Mouse (Mus musculus) midbrain, embryonic 12.5 days (tissue): ENCODE measurements at regions not wholly inside any gene's neighbourhood (a gene's known extent, or its start where the extent isn't known, plus 50 kb on each side); places are given as distances from the start of the nearest gene placed in this dataset.

Source experiments
- ATAC-seq: fragments of 200-750 bp; cut with Nextera tagmentation; 2 replicates; pipeline ENCODE4 v1.8.0; 2017; ENCODE audit warnings: low read depth, moderate TSS enrichment, moderate library complexity; ENCODE audit not compliant: low FRiP score
- H3K27ac ChIP-seq: fragments of 300-500 bp; sonication (generic); replicated peaks from 2 replicates; pipeline ENCODE4 v1.5.1; 2016; ENCODE audit warnings: mild to moderate bottlenecking
- H3K27me3 ChIP-seq: fragments of 300-500 bp; sonication (generic); 2 replicates; pipeline ENCODE4 v1.6.1; 2016; ENCODE audit warnings: mild to moderate bottlenecking
- H3K36me3 ChIP-seq: fragments of 300-500 bp; sonication (generic); 2 replicates; pipeline ENCODE4 v1.6.1; 2016
- H3K4me1 ChIP-seq: fragments of 300-500 bp; sonication (generic); 2 replicates; pipeline ENCODE4 v1.6.1; 2016
- H3K4me2 ChIP-seq: fragments of 300-500 bp; sonication (generic); replicated peaks from 2 replicates; pipeline ENCODE4 v1.6.1; 2016; ENCODE audit warnings: mild to moderate bottlenecking, moderate library complexity
- H3K4me3 ChIP-seq: fragments of 300-500 bp; sonication (generic); 2 replicates; pipeline ENCODE4 v1.5.1; 2016; ENCODE audit warnings: mild to moderate bottlenecking
- H3K9ac ChIP-seq: fragments of 300-500 bp; sonication (generic); replicated peaks from 2 replicates; pipeline ENCODE4 v1.6.1; 2016; ENCODE audit warnings: mild to moderate bottlenecking, moderate library complexity
- H3K9me3 ChIP-seq: fragments of 300-500 bp; sonication (generic); 2 replicates; pipeline ENCODE4 v1.6.1; 2016; ENCODE audit warnings: mild to moderate bottlenecking
- WGBS: fragments of 180-500 bp; shearing (Covaris S2); methylation state at CpG from one replicate; pipeline ENCODE4 v1.1.7; 2016; 5-methylcytosine and 5-hydroxymethylcytosine counted together

DNA sequence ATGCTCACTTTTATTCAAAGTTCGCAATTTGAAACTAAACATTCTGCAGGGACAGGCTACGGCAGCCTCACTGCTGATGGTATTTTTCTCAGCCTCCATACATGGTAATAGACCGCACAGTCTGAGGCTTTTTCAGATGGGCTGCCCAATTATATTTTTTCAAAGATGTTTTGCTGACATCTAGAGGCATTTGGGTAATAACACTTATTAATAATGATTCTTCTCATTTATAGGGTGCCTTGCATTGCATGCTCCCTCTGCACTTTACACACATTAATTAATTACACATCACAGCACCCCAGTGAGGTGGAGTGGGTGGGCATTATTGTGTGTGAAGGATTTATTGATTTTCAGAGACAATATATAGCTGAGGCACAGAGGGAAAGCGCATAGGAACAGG is 644.5 kb downstream of the Pkhd1 start:
- H3K9me3 ChIP-seq, result no peaks in the 10 kb centered on the region
- WGBS, result 54% methylated on average over 4 of the region's 4 CpGs
- peaks cover 12% of the 10 kb centered on the region for H3K27me3 ChIP-seq
- ATAC-seq, result peak; percentile 80
- H3K9ac ChIP-seq, result no peak overlapping the region
- no peaks in the 10 kb centered on the region for H3K4me1 ChIP-seq
- H3K4me2 ChIP-seq, result no peak overlapping the region
- no peak overlapping the region for H3K27ac ChIP-seq
- H3K36me3 ChIP-seq, result no peaks in the 10 kb centered on the region
- no peak overlapping the region for H3K4me3 ChIP-seq

GRCm38 (mm10) chr1:19973981-19974380 is 643.9 kb downstream of the Pkhd1 start:
- WGBS, result 70% methylated on average over 2 of the region's 2 CpGs
- Histone ChIP-seq H3K27ac (no peak overlapping the region), H3K9me3 (no peaks in the 10 kb centered on the region), H3K4me1 (no peaks in the 10 kb centered on the region), H3K36me3 (no peaks in the 10 kb centered on the region), H3K9ac (no peak overlapping the region), H3K4me2 (no peak overlapping the region), H3K4me3 (no peak overlapping the region), H3K27me3 (peaks cover 12% of the 10 kb centered on the region)
- no peak for ATAC-seq

DNA sequence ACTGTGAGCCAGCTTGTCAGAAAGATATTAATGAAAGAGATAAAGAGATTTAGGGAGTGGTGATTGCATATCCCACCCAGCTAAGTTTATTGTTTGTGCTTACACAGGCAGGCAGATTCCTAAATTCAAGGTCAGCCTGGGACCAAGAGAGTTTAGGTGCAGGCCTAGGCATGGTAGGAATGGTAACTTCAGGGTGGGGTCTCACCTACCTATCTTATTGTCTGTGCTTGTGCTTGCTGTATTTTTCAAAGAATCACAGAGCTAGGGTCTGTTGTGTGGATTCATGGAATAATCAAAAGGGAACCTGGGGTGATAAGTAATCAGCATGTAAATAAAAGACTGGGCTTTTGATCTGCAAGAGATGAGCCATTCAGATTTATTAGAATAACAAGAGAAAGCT is 642.4 kb downstream of the Pkhd1 start:
- ATAC-seq, result no peak
- Histone ChIP-seq H3K27ac (no peak overlapping the region), H3K9ac (no peak overlapping the region), H3K4me1 (no peaks in the 10 kb centered on the region), H3K9me3 (no peaks in the 10 kb centered on the region), H3K27me3 (peaks cover 12% of the 10 kb centered on the region), H3K4me3 (no peak overlapping the region), H3K4me2 (no peak overlapping the region), H3K36me3 (no peaks in the 10 kb centered on the region)

- H3K27ac ChIP-seq, result no peak overlapping the region
- H3K27me3 ChIP-seq, result peaks cover 8% of the 10 kb centered on the region; the same call in 1 of the 2 replicates
- 14% methylated on average over 1 of the region's 1 CpGs for WGBS
- no peak overlapping the region for H3K4me3 ChIP-seq
- no peak overlapping the region for H3K9ac ChIP-seq
- H3K36me3 ChIP-seq, result no peaks in the 10 kb centered on the region
- H3K4me1 ChIP-seq, result 0 out of 2 replicates have a peak, but pooled peaks cover 3% of the 10 kb centered on the region
- no peak overlapping the region for H3K4me2 ChIP-seq
- peak; percentile 58; the same call in 1 of the 2 replicates for ATAC-seq
- no peaks in the 10 kb centered on the region for H3K9me3 ChIP-seq
Observed at GRCm38 (mm10) chr1:19981189-19981588, 636.7 kb downstream of the Pkhd1 start.

DNA sequence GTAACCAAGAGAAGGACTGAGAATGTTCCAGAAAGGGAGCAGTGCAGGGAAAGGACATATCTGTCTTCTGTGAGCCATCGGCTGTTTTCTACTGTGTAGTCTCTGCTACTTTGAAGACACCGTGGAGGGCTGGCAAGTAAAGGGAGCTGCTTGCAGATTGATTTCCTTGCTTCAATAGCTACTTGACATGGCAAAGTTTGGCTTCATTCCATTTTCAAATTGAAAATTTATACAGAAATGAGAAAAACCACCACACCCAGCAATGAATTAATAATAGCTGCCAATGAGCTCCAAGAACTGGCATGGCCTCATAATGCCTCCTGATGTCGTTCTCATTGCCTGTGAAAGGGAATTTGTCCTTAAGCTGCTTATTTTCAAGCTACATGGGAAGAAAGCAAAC is 635.1 kb downstream of the Pkhd1 start:
- no peak overlapping the region for H3K4me3 ChIP-seq
- 47% methylated on average over 3 of the region's 3 CpGs for WGBS
- ATAC-seq, result no peak

GRCm38 (mm10) chr1:19983504-19983903 is 634.4 kb downstream of the Pkhd1 start:
- no peak overlapping the region for H3K27ac ChIP-seq
- no peak overlapping the region for H3K9ac ChIP-seq
- 52% methylated on average over 2 of the region's 2 CpGs for WGBS
- ATAC-seq, result no peak
- H3K4me1 ChIP-seq, result 0 out of 2 replicates have a peak, but pooled peaks cover 3% of the 10 kb centered on the region
- H3K4me3 ChIP-seq, result no peak overlapping the region
- H3K9me3 ChIP-seq, result no peaks in the 10 kb centered on the region
- H3K4me2 ChIP-seq, result no peak overlapping the region
- H3K36me3 ChIP-seq, result no peaks in the 10 kb centered on the region
- peaks cover 8% of the 10 kb centered on the region; the same call in 1 of the 2 replicates for H3K27me3 ChIP-seq

More for the DNA sequence above, 635.1 kb downstream of the Pkhd1 start:
- Histone ChIP-seq H3K4me1 (0 out of 2 replicates have a peak, but pooled peaks cover 3% of the 10 kb centered on the region), H3K27ac (no peak overlapping the region), H3K4me2 (no peak overlapping the region), H3K36me3 (no peaks in the 10 kb centered on the region), H3K9ac (no peak overlapping the region), H3K9me3 (no peaks in the 10 kb centered on the region), H3K27me3 (peaks cover 8% of the 10 kb centered on the region; the same call in 1 of the 2 replicates)

GRCm38 (mm10) chr1:19989921-19990320 is 627.9 kb downstream of the Pkhd1 start:
- ATAC-seq, result no peak
- 81% methylated on average over 4 of the region's 4 CpGs for WGBS
- no peak overlapping the region for H3K27ac ChIP-seq
- no peaks in the 10 kb centered on the region for H3K4me1 ChIP-seq
- H3K27me3 ChIP-seq, result no peaks in the 10 kb centered on the region
- no peaks in the 10 kb centered on the region for H3K36me3 ChIP-seq
- no peaks in the 10 kb centered on the region for H3K9me3 ChIP-seq
- no peak overlapping the region for H3K9ac ChIP-seq
- H3K4me3 ChIP-seq, result no peak overlapping the region
- no peak overlapping the region for H3K4me2 ChIP-seq
